10 mouse cellular contexts compared by ENCODE assay signal in genomic region chr7:139235651-139236358, GRCm38 (mm10). TPM values are rescaled to one million over a fixed set of nuclear protein-coding genes. Genes with fewer than 3 reads are reported as not detected.
DNase-seq lines count a peak whose midpoint lies in the region; ATAC-seq and TF ChIP-seq lines count a peak whose summit lies in the region.
"Had no signal": no experiment of that assay in that cellular context is flagged by ENCODE, and none has a peak within 500 bp of the region (broad histone marks: within the 10 kb centered on the region; RNA-seq: fewer than 3 reads in every experiment).

No protein-coding gene starts in this region.

- no peak for TF ChIP-seq EP300 in heart, postnatal 0 days (IDR thresholded peaks at IDR 0.05; ENCODE audit: low read depth)

- H3K4me3 ChIP-seq in heart, postnatal 0 days (ENCODE audit: low read depth, low read length): no peak overlapping the region
- no peak overlapping the region for H3K4me3 ChIP-seq in hindbrain, embryonic 12.5 days

- WGBS in heart, postnatal 0 days: 82% methylated on average over 12 of the region's 12 CpGs
- 84% methylated on average over 12 of the region's 12 CpGs for WGBS in hindbrain, embryonic 12.5 days

- TF ChIP-seq CTCF in heart, postnatal 0 days (IDR thresholded peaks at IDR 0.05; ENCODE audit: low read depth): no peak

- ATAC-seq in heart, postnatal 0 days (ENCODE audit: insufficient read depth, low read depth): no peak
- ATAC-seq in hindbrain, embryonic 12.5 days (ENCODE audit: low FRiP score): no peak

- no peaks in the 10 kb centered on the region for H3K36me3 ChIP-seq in heart, postnatal 0 days (replicated peaks; ENCODE audit: control insufficient read depth, insufficient read depth, low read length)
- H3K36me3 ChIP-seq in splenic B cell, adult 2 months (ENCODE audit: control insufficient read depth, insufficient read depth, low read length, poor library complexity, severe bottlenecking): no peaks in the 10 kb centered on the region
- no peaks in the 10 kb centered on the region for H3K36me3 ChIP-seq in hindbrain, embryonic 12.5 days

- H3K4me1 ChIP-seq in heart, postnatal 0 days (ENCODE audit: control insufficient read depth, insufficient read depth): peaks cover 26% of the 10 kb centered on the region; the same call in 1 of the 2 replicates
- H3K4me1 ChIP-seq in hindbrain, embryonic 12.5 days: peaks cover 14% of the 10 kb centered on the region

- DNase-seq in gastrocnemius, adult 18-20 months (ENCODE audit: low spot score): peak; percentile 61
- DNase-seq in gastrocnemius, postnatal 4 days (ENCODE audit: low spot score in 2 of 2): no peak
- peak; percentile 30 for DNase-seq in ovary, postnatal 36 days (ENCODE audit: low spot score)
- DNase-seq in ovary, adult 18-20 months (ENCODE audit: low spot score): no peak
- no peak for DNase-seq in heart, postnatal 0 days (ENCODE audit: low spot score)
- DNase-seq in splenic B cell, adult 2 months (ENCODE audit: low read depth, low spot score): peak; percentile 31
- no peak for DNase-seq in spleen, postnatal 4 days (ENCODE audit: low spot score in 2 of 2)
- DNase-seq: thymus, adult 18-20 months had no signal

- peak overlapping the region; percentile 26 for H3K27ac ChIP-seq in heart, postnatal 0 days (ENCODE audit: low read depth)
- no peak overlapping the region for H3K27ac ChIP-seq in hindbrain, embryonic 12.5 days

- no peak overlapping the region for H3K9ac ChIP-seq in heart, postnatal 0 days (replicated peaks; ENCODE audit: low read depth, low read length)
- H3K9ac ChIP-seq in hindbrain, embryonic 12.5 days: no peak overlapping the region

- H3K9me3 ChIP-seq in heart, postnatal 0 days (replicated peaks; ENCODE audit: control insufficient read depth, low read length): no peaks in the 10 kb centered on the region
- H3K9me3 ChIP-seq in hindbrain, embryonic 12.5 days (replicated peaks): no peaks in the 10 kb centered on the region

- H3K4me2 ChIP-seq in heart, postnatal 0 days (ENCODE audit: low read depth, low read length): no peak overlapping the region
- H3K4me2 ChIP-seq in hindbrain, embryonic 12.5 days (replicated peaks): no peak overlapping the region

- H3K27me3 ChIP-seq in heart, postnatal 0 days (ENCODE audit: control insufficient read depth, insufficient read depth, low read length): no peaks in the 10 kb centered on the region
- no peaks in the 10 kb centered on the region for H3K27me3 ChIP-seq in splenic B cell, adult 2 months (ENCODE audit: control insufficient read depth, insufficient read depth, low read length, poor library complexity, severe bottlenecking)
- H3K27me3 ChIP-seq in hindbrain, embryonic 12.5 days: peaks cover 3% of the 10 kb centered on the region; the same call in 1 of the 2 replicates

RNA-seq across cellular contexts. Expression of gene Pwwp2b, which starts 12.5 kb away (rescaled TPM):
- 1 to 10 TPM; 4.9 to 6.7 TPM for total RNA-seq in gastrocnemius, adult 18-20 months (2021)
- total RNA-seq in gastrocnemius, postnatal 4 days (2021): 1 to 10 TPM; 7.0 to 7.1 TPM
- total RNA-seq in heart, postnatal 0 days (2014; rRNA removed; ENCODE audit: low replicate concordance): 9.0 and 9.4 TPM in 2 replicates
- polyA plus RNA-seq in heart, postnatal 0 days (2015; fragmentation: Nextera tagmentation; extraction: Ambion mirVana): 6.0 and 7.4 TPM in 2 replicates
- 4.3 and 5.1 TPM in 2 replicates for polyA plus RNA-seq in hindbrain, embryonic 12.5 days (2016; fragmentation: Nextera tagmentation; extraction: Ambion mirVana)

RNA-seq across cellular contexts. Expression of gene Stk32c, which starts 22.7 kb away (rescaled TPM):
- total RNA-seq in gastrocnemius, adult 18-20 months (2021): under 1 TPM; 0.27 to 0.31 TPM
- total RNA-seq in gastrocnemius, postnatal 4 days (2021): 1 to 10 TPM; 1.6 to 1.7 TPM
- 0.31 and 0.42 TPM in 2 replicates for total RNA-seq in heart, postnatal 0 days (2014; rRNA removed; ENCODE audit: low replicate concordance)
- 0.08 TPM in 1 of 2 replicates, not detected in the other for polyA plus RNA-seq in heart, postnatal 0 days (2015; fragmentation: Nextera tagmentation; extraction: Ambion mirVana)
- polyA plus RNA-seq in hindbrain, embryonic 12.5 days (2016; fragmentation: Nextera tagmentation; extraction: Ambion mirVana): 0.65 and 0.68 TPM in 2 replicates
- polyA plus RNA-seq: heart, embryonic 14.5 days had no signal

RNA-seq across cellular contexts. Expression of gene Lrrc27, which starts 23.0 kb away (rescaled TPM):
- total RNA-seq in gastrocnemius, adult 18-20 months (2021): 1 to 10 TPM; 1.9 to 3.0 TPM
- 1 to 10 TPM; 2.0 to 2.2 TPM for total RNA-seq in gastrocnemius, postnatal 4 days (2021)
- total RNA-seq in heart, postnatal 0 days (2014; rRNA removed; ENCODE audit: low replicate concordance): 1.9 and 2.9 TPM in 2 replicates
- polyA plus RNA-seq in heart, postnatal 0 days (2015; fragmentation: Nextera tagmentation; extraction: Ambion mirVana): 3.9 and 5.0 TPM in 2 replicates
- 3.2 and 5.3 TPM in 2 replicates for polyA plus RNA-seq in hindbrain, embryonic 12.5 days (2016; fragmentation: Nextera tagmentation; extraction: Ambion mirVana)

Comparison
In these comparisons a context has a peak if more than half of its experiments do, and no peak if none do; other contexts are left out.
1. DNase-seq: peak in gastrocnemius, adult 18-20 months (single experiment), ovary, postnatal 36 days (single experiment) and splenic B cell, adult 2 months (single experiment); none in gastrocnemius, postnatal 4 days (0 of 2), ovary, adult 18-20 months (single experiment), heart, postnatal 0 days (single experiment) and spleen, postnatal 4 days (0 of 2).